Mouse (Mus musculus): ENCODE measurements at regions not wholly inside any gene's neighbourhood (a gene's known extent, or its start where the extent isn't known, plus 50 kb on each side); places are given as distances from the start of the nearest gene placed in this dataset.

- TF ChIP-seq EP300 (IDR thresholded peaks at IDR 0.05; ENCODE audit: low read depth): no peak
- TF ChIP-seq CTCF (IDR thresholded peaks at IDR 0.05; ENCODE audit: low read depth): no peak
These were observed 119.7 kb downstream of the Rps24 start for GRCm38 (mm10) chr14:24606444-24607173.

Data from liver, postnatal 0 days (tissue).